ENCODE assay signal across 9 mouse cellular contexts in the genomic region with DNA sequence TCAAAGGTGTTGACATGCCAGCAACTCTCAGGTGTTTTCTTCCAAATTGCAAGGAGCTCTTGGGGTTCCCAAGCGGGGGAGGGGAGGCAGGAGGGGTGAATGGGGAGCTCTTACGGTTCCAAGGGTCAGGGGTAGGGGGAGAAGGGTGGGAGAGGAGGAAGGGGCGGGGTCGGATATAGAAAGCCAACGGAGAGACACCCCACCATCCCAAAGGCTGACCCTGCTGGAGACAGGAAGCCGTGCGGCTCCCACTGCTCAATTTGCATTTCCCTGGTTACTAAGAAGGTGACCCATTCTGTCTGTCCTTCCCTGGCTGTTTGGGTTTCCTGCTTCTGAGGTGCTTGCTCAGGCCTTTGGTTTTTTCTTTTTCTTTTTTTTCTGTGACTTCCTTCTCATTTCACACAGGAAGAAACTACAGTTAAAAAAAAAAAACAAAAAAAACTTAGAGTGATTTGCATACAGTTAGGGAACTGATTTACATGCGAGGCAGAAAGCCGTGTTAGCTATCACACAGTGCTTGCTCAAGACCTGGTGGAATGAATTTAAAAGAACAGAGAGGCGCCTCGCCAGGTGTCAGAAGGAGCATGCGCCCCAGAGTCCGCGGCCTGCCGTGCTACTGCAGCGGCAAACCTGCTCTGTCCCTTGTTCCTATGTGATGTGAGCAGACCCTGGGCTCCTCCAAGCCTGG. TPM values are rescaled to one million over a fixed set of nuclear protein-coding genes. Genes with fewer than 3 reads are reported as not detected.
DNase-seq lines count a peak whose midpoint lies in the region; ATAC-seq and TF ChIP-seq lines count a peak whose summit lies in the region.
"Had no signal": no experiment of that assay in that cellular context is flagged by ENCODE, and none has a peak within 500 bp of the region (broad histone marks: within the 10 kb centered on the region; RNA-seq: fewer than 3 reads in every experiment).

No protein-coding gene starts in this region.

- H3K27ac ChIP-seq in heart, embryonic 12.5 days (ENCODE audit: poor library complexity, severe bottlenecking) = no peak overlapping the region
- no peak overlapping the region for H3K27ac ChIP-seq in embryonic facial prominence, embryonic 14.5 days (replicated peaks; ENCODE audit: low read depth, low read length)
- no peak overlapping the region for H3K27ac ChIP-seq in midbrain, embryonic 15.5 days
- H3K27ac ChIP-seq in cerebellum, adult 2 months (ENCODE audit: insufficient read depth, low read length) = no peak overlapping the region
- H3K27ac ChIP-seq: neural tube, embryonic 12.5 days had no signal

- peak overlapping the region; percentile 37 for H3K4me2 ChIP-seq in heart, embryonic 12.5 days
- peak overlapping the region; percentile 26 for H3K4me2 ChIP-seq in embryonic facial prominence, embryonic 14.5 days (ENCODE audit: low read depth, low read length)
- peak overlapping the region; percentile 22 for H3K4me2 ChIP-seq in midbrain, embryonic 15.5 days
- H3K4me2 ChIP-seq: neural tube, embryonic 12.5 days had no signal

- peak overlapping the region; percentile 15; the same call in 1 of the 2 replicates for H3K4me3 ChIP-seq in heart, embryonic 12.5 days
- H3K4me3 ChIP-seq in embryonic facial prominence, embryonic 14.5 days (ENCODE audit: low read depth, low read length) = no peak overlapping the region
- H3K4me3 ChIP-seq in midbrain, embryonic 15.5 days = no peak overlapping the region
- H3K4me3 ChIP-seq in cerebellum, adult 2 months (replicated peaks; ENCODE audit: insufficient read depth, low read depth, low read length) = no peak overlapping the region
- H3K4me3 ChIP-seq: neural tube, embryonic 12.5 days had no signal

- H3K9me3 ChIP-seq in heart, embryonic 12.5 days (replicated peaks) = peaks cover 13% of the 10 kb centered on the region; the same call in 1 of the 2 replicates
- no peaks in the 10 kb centered on the region for H3K9me3 ChIP-seq in embryonic facial prominence, embryonic 14.5 days (ENCODE audit: control insufficient read depth, low read length)
- no peaks in the 10 kb centered on the region for H3K9me3 ChIP-seq in midbrain, embryonic 15.5 days
- H3K9me3 ChIP-seq: neural tube, embryonic 12.5 days had no signal

- no peak for TF ChIP-seq CTCF in cerebellum, adult 2 months (IDR thresholded peaks at IDR 0.05; ENCODE audit: borderline replicate concordance, insufficient read depth, low read depth, low read length)

- H3K4me1 ChIP-seq in heart, embryonic 12.5 days (replicated peaks) = peaks cover 11% of the 10 kb centered on the region
- peaks cover 9% of the 10 kb centered on the region for H3K4me1 ChIP-seq in embryonic facial prominence, embryonic 14.5 days (ENCODE audit: control insufficient read depth, insufficient read depth, low read length)
- H3K4me1 ChIP-seq in midbrain, embryonic 15.5 days = peaks cover 15% of the 10 kb centered on the region
- H3K4me1 ChIP-seq in cerebellum, adult 2 months (ENCODE audit: control insufficient read depth, insufficient read depth, low read length) = no peaks in the 10 kb centered on the region
- H3K4me1 ChIP-seq: neural tube, embryonic 12.5 days had no signal

- ATAC-seq in heart, embryonic 12.5 days (ENCODE audit: insufficient number of reproducible peaks, low FRiP score) = no peak
- ATAC-seq in embryonic facial prominence, embryonic 14.5 days (ENCODE audit: low read depth) = no peak
- no peak for ATAC-seq in midbrain, embryonic 15.5 days (replicated peaks)

- peaks cover 36% of the 10 kb centered on the region for H3K27me3 ChIP-seq in heart, embryonic 12.5 days (replicated peaks)
- H3K27me3 ChIP-seq in embryonic facial prominence, embryonic 14.5 days (replicated peaks; ENCODE audit: control insufficient read depth, insufficient read depth, low read length) = 0 out of 2 replicates have a peak, but pooled peaks cover 3% of the 10 kb centered on the region
- 0 out of 2 replicates have a peak, but pooled peaks cover 5% of the 10 kb centered on the region for H3K27me3 ChIP-seq in midbrain, embryonic 15.5 days (replicated peaks)
- no peaks in the 10 kb centered on the region; the same call in 1 of the 2 replicates for H3K27me3 ChIP-seq in cerebellum, adult 2 months (ENCODE audit: control insufficient read depth, insufficient read depth, low read length)
- H3K27me3 ChIP-seq: neural tube, embryonic 12.5 days had no signal

- no peaks in the 10 kb centered on the region for H3K36me3 ChIP-seq in heart, embryonic 12.5 days
- no peaks in the 10 kb centered on the region for H3K36me3 ChIP-seq in embryonic facial prominence, embryonic 14.5 days (ENCODE audit: control insufficient read depth, insufficient read depth, low read length)
- H3K36me3 ChIP-seq in midbrain, embryonic 15.5 days (replicated peaks) = no peaks in the 10 kb centered on the region
- H3K36me3 ChIP-seq: neural tube, embryonic 12.5 days had no signal

- H3K9ac ChIP-seq in heart, embryonic 12.5 days = no peak overlapping the region
- H3K9ac ChIP-seq in embryonic facial prominence, embryonic 14.5 days (ENCODE audit: low read depth, low read length) = no peak overlapping the region
- H3K9ac ChIP-seq in midbrain, embryonic 15.5 days = no peak overlapping the region
- H3K9ac ChIP-seq: neural tube, embryonic 12.5 days had no signal

- 12% methylated on average over 16 of the region's 16 CpGs for WGBS in heart, embryonic 12.5 days
- WGBS in embryonic facial prominence, embryonic 14.5 days = 13% methylated on average over 16 of the region's 16 CpGs
- WGBS in midbrain, embryonic 15.5 days = 7% methylated on average over 16 of the region's 16 CpGs
- WGBS in cerebellum, adult 2 months = 21% methylated on average over 16 of the region's 16 CpGs

- DNase-seq in heart, adult 9 months (ENCODE audit: low spot score in 2 of 2) = no peak
- DNase-seq in B cell, adult 2 months = peak; percentile 68 to 71
- DNase-seq in embryonic facial prominence, embryonic 14.5 days (ENCODE audit: low spot score) = peak; percentile 29
- no peak for DNase-seq in cerebellum, adult 2 months
- DNase-seq in adrenal gland, adult 2 months = no peak
- no peak for DNase-seq in frontal cortex, postnatal 10 days (ENCODE audit: low spot score in 2 of 2)

- TF ChIP-seq POLR2A in cerebellum, adult 2 months (IDR thresholded peaks at IDR 0.05; ENCODE audit: borderline replicate concordance, insufficient read depth, low read length) = no peak

RNA-seq across cellular contexts. Expression of a gene that starts 44.5 kb away (rescaled TPM):
- polyA plus RNA-seq in heart, embryonic 12.5 days (2016; fragmentation: Nextera tagmentation; extraction: Ambion mirVana) = 6.0 and 6.8 TPM in 2 replicates
- 13.3 and 21.3 TPM in 2 replicates for polyA plus RNA-seq in embryonic facial prominence, embryonic 14.5 days (2014; fragmentation: Nextera tagmentation; extraction: Ambion mirVana)
- polyA plus RNA-seq in midbrain, embryonic 15.5 days (2015; fragmentation: Nextera tagmentation; extraction: Ambion mirVana) = 1.5 TPM in 2 replicates
- polyA plus RNA-seq in cerebellum, adult 2 months (2012; rRNA removed) = 0.25 and 0.29 TPM in 2 replicates
- under 1 TPM in 1 of 2 experiments, not detected in 1; 0.10 TPM for total RNA-seq in adrenal gland, adult 2 months (2021)
- not detected in 2 replicates for polyA plus RNA-seq in adrenal gland, adult 2 months (2012; rRNA removed)

Comparison
In these comparisons a context has a peak if more than half of its experiments do, and no peak if none do; other contexts are left out.
1. DNase-seq: peak in B cell, adult 2 months (2 of 2) and embryonic facial prominence, embryonic 14.5 days (single experiment); none in heart, adult 9 months (0 of 2), cerebellum, adult 2 months (0 of 2), adrenal gland, adult 2 months (single experiment) and frontal cortex, postnatal 10 days (0 of 2).
2. Peak in every context shown above with its lines, with median percentiles within 50 percentile points of each other: H3K4me2 ChIP-seq.